8 mouse cellular contexts compared by ENCODE assay signal in genomic region chr16:38521211-38521987, GRCm38 (mm10). TPM values are rescaled to one million over a fixed set of nuclear protein-coding genes. Genes with fewer than 3 reads are reported as not detected.
DNase-seq lines count a peak whose midpoint lies in the region; ATAC-seq and TF ChIP-seq lines count a peak whose summit lies in the region.

No protein-coding gene starts in this region.

- peaks cover 3% of the 10 kb centered on the region; the same call in 1 of the 2 replicates for H3K36me3 ChIP-seq in forebrain, embryonic 11.5 days (ENCODE audit: control insufficient read depth, insufficient read depth, low read length)
- peaks cover 12% of the 10 kb centered on the region for H3K36me3 ChIP-seq in liver, embryonic 14.5 days (replicated peaks; ENCODE audit: control insufficient read depth, insufficient read depth, low read depth)

- H3K9me3 ChIP-seq in forebrain, embryonic 11.5 days (ENCODE audit: control insufficient read depth, low read length): no peaks in the 10 kb centered on the region
- H3K9me3 ChIP-seq in liver, embryonic 14.5 days (ENCODE audit: control insufficient read depth, low read length): no peaks in the 10 kb centered on the region

- H3K27me3 ChIP-seq in forebrain, embryonic 11.5 days (ENCODE audit: control insufficient read depth, insufficient read depth, low read length): no peaks in the 10 kb centered on the region
- no peaks in the 10 kb centered on the region for H3K27me3 ChIP-seq in liver, embryonic 14.5 days (ENCODE audit: control insufficient read depth, insufficient read depth, low read length)

- peak; percentile 25 for DNase-seq in cerebellum, adult 9-10 months
- DNase-seq in A20 (ENCODE audit: low read depth, low spot score): peak; percentile 29
- no peak for DNase-seq in forebrain, embryonic 11.5 days (ENCODE audit: low spot score)
- DNase-seq in liver, embryonic 14.5 days (ENCODE audit: low read depth in 3 of 3, low spot score in 3 of 3): no peak
- no peak for DNase-seq in spleen, postnatal 4 days (ENCODE audit: low spot score in 2 of 2)
- no peak for DNase-seq in adrenal gland, adult (ENCODE audit: inconsistent age in 2 of 2, low spot score in 1 of 2)

- H3K9ac ChIP-seq in forebrain, embryonic 11.5 days (ENCODE audit: low read length): peak overlapping the region; percentile 43
- H3K9ac ChIP-seq in liver, embryonic 14.5 days (replicated peaks): peak overlapping the region; percentile 97

- H3K27ac ChIP-seq in forebrain, embryonic 11.5 days (ENCODE audit: low read depth, low read length): no peak overlapping the region
- H3K27ac ChIP-seq in liver, embryonic 14.5 days: no peak overlapping the region

- TF ChIP-seq EP300 in liver, embryonic 14.5 days (IDR thresholded peaks at IDR 0.05; ENCODE audit: low read depth): no peak

- ATAC-seq in cerebellum, adult (ENCODE audit: insufficient number of reproducible peaks, low FRiP score, low TSS enrichment): no peak
- no peak for ATAC-seq in forebrain, embryonic 11.5 days (replicated peaks; ENCODE audit: low FRiP score)
- ATAC-seq in liver, embryonic 14.5 days (ENCODE audit: insufficient read depth): no peak
- no peak for ATAC-seq in erythroid progenitor cell, adult 5-6 weeks (replicated peaks; ENCODE audit: low FRiP score, poor library complexity, severe bottlenecking)

- H3K4me1 ChIP-seq in forebrain, embryonic 11.5 days (replicated peaks; ENCODE audit: control insufficient read depth, insufficient read depth, low read length): peaks cover 8% of the 10 kb centered on the region
- peaks cover 9 to 11% of the 10 kb centered on the region in 2 experiments for H3K4me1 ChIP-seq in liver, embryonic 14.5 days (replicated peaks; ENCODE audit: control insufficient read depth in 2 of 2, insufficient read depth in 2 of 2, low read length in 1 of 2)

- peak overlapping the region; percentile 56 for H3K4me2 ChIP-seq in forebrain, embryonic 11.5 days (ENCODE audit: low read depth, low read length, severe bottlenecking)
- H3K4me2 ChIP-seq in liver, embryonic 14.5 days (ENCODE audit: low read depth): peak overlapping the region; percentile 82

- TF ChIP-seq CTCF in liver, embryonic 14.5 days (IDR thresholded peaks at IDR 0.05; ENCODE audit: low read depth): no peak

- peak overlapping the region; percentile 89 for H3K4me3 ChIP-seq in forebrain, embryonic 11.5 days (ENCODE audit: low read depth, low read length)
- H3K4me3 ChIP-seq in liver, embryonic 14.5 days (ENCODE audit: insufficient read depth in 1 of 2, low read depth in 2 of 2, low read length in 2 of 2): peak overlapping the region; percentile 88 to 99

- WGBS in forebrain, embryonic 11.5 days: 39% methylated on average over 8 of the region's 8 CpGs
- 23% methylated on average over 8 of the region's 8 CpGs for WGBS in liver, embryonic 14.5 days (ENCODE audit: insufficient replicate concordance)

RNA-seq across cellular contexts. Expression of gene Timmdc1, which starts 1.1 kb away (rescaled TPM):
- polyA plus RNA-seq in forebrain, embryonic 11.5 days (2014; fragmentation: Nextera tagmentation; extraction: Ambion mirVana): 30.2 and 31.3 TPM in 2 replicates
- 4.1 and 5.6 TPM in 2 replicates for polyA plus RNA-seq in liver, embryonic 14.5 days (2012; rRNA removed)
- 7.2 and 9.4 TPM in 2 replicates for polyA plus RNA-seq in liver, embryonic 14.5 days (2014; fragmentation: Nextera tagmentation; extraction: Ambion mirVana)
- 4.0 and 7.5 TPM in 2 replicates for total RNA-seq in erythroid progenitor cell, adult 5-6 weeks (2015; ENCODE audit: low replicate concordance)
- 5.5 and 14.8 TPM in 2 replicates for total RNA-seq in erythroid progenitor cell, adult 5-6 weeks (2017; ENCODE audit: low replicate concordance)

RNA-seq across cellular contexts. Expression of gene Poglut1, which starts 28.7 kb away (rescaled TPM):
- 72.4 and 75.5 TPM in 2 replicates for polyA plus RNA-seq in forebrain, embryonic 11.5 days (2014; fragmentation: Nextera tagmentation; extraction: Ambion mirVana)
- polyA plus RNA-seq in liver, embryonic 14.5 days (2012; rRNA removed): 5.9 TPM in 2 replicates
- polyA plus RNA-seq in liver, embryonic 14.5 days (2014; fragmentation: Nextera tagmentation; extraction: Ambion mirVana): 6.1 and 7.2 TPM in 2 replicates
- total RNA-seq in erythroid progenitor cell, adult 5-6 weeks (2015; ENCODE audit: low replicate concordance): 2.9 and 10.8 TPM in 2 replicates
- 5.3 TPM in 1 of 2 replicates, not detected in the other for total RNA-seq in erythroid progenitor cell, adult 5-6 weeks (2017; ENCODE audit: low replicate concordance)

RNA-seq across cellular contexts. Expression of gene Tmem39a, which starts 37.1 kb away (rescaled TPM):
- polyA plus RNA-seq in forebrain, embryonic 11.5 days (2014; fragmentation: Nextera tagmentation; extraction: Ambion mirVana): 77.6 and 85.0 TPM in 2 replicates
- polyA plus RNA-seq in liver, embryonic 14.5 days (2012; rRNA removed): 29.3 and 47.8 TPM in 2 replicates
- 27.8 and 32.9 TPM in 2 replicates for polyA plus RNA-seq in liver, embryonic 14.5 days (2014; fragmentation: Nextera tagmentation; extraction: Ambion mirVana)
- total RNA-seq in erythroid progenitor cell, adult 5-6 weeks (2015; ENCODE audit: low replicate concordance): 28.5 and 33.9 TPM in 2 replicates
- 5.3 and 16.8 TPM in 2 replicates for total RNA-seq in erythroid progenitor cell, adult 5-6 weeks (2017; ENCODE audit: low replicate concordance)

Comparison
In these comparisons a context has a peak if more than half of its experiments do, and no peak if none do; other contexts are left out.
1. DNase-seq: peak in cerebellum, adult 9-10 months (single experiment) and A20 (single experiment); none in forebrain, embryonic 11.5 days (single experiment), liver, embryonic 14.5 days (0 of 3), spleen, postnatal 4 days (0 of 2) and adrenal gland, adult (0 of 2).